Mouse (Mus musculus) urinary bladder, adult 2 months (tissue): Measurements from ENCODE around the gene Tgfbr3. TPM values are rescaled to one million over a fixed set of nuclear protein-coding genes. Genes with fewer than 3 reads are reported as not detected.

Source experiments
- DNase-seq: peaks from one replicate; pipeline ENCODE4 v3.0.0; 2022; ENCODE audit warnings: low spot score
- polyA plus RNA-seq: library from polyadenylated mRNA; depleted of rRNA; stranded (reverse); fragments of >200 nt; gene quantifications from 2 replicates; pipeline ENCODE4 v1.2.3, GENCODE M21; 2012

Gene Tgfbr3
- polyA plus RNA-seq, 1 experiment: 42.5 TPM

DNA sequence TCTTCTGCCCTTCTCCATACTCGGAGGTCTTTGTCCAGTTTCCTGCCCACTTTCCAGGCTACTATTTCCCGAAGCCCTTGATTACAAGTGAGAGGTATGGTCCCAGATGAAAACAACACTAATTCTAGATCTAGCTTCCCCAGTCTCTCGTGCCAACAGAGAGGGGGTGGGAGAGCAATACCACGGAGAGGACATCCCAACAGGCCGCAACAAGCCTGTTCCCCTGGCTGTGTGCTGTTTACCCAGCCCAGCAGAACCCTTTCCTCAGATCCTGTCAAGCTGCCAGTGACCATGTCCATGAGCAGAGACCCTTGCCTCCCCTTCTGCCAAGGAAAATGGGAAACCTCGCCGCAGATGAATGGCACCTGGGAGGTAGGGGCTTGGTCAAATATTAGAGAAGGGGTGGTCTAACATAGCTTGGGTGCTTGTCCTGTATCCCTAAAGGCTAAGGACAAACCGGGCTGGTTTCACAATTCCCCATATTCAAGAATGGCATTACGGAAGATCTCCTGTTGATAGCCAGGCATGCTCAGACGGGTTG, 77.5 kb downstream of the Tgfbr3 start:
- peak; percentile 54 for DNase-seq

DNA sequence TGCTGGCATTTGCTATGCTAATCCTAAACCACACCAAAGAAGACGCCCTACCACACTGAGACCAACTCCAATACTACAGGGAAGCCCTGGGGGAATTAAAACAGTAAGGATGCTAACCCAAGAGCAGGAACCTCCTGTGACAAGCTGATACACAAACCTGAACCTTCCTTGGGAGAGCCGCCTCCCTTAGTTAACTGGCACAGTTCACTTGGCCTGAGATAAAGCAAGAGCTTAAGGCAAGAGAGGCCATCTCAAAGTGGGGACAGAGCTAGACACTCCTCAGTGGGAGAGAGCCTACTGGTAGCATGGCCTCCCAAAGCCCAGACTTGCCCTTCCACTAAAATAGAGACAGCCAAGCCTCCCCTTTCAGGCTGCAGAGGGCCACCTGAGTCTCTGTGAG, 79.4 kb downstream of the Tgfbr3 start:
- DNase-seq: no peak

DNA sequence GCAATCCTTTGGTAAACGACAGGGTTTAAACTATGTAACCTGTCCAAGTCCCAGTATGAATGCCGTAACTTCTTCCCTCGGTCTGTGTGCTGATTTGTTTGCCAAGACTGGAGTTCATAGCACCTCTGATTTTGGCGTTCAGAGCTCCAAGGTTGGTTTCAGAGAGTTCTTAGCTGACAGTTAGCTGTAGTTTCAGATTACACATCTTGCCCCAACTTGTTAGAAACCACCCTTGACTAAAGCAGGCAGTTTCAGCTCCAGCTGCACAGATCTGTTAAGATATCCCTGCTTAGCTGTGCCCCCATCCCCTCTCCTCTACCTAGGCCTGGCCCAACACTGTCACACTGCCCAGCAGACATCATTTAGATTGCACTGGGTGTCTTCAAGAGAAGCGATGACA, 81.5 kb downstream of the Tgfbr3 start:
- DNase-seq: no peak

- DNase-seq: no peak
These were observed 85.1 kb downstream of the Tgfbr3 start for GRCm38 (mm10) chr5:107204306-107204705.

GRCm38 (mm10) chr5:107202801-107203559, 86.4 kb downstream of the Tgfbr3 start:
- no peak for DNase-seq

GRCm38 (mm10) chr5:107201509-107202182, 87.8 kb downstream of the Tgfbr3 start:
- no peak for DNase-seq

GRCm38 (mm10) chr5:107200853-107201341, 88.5 kb downstream of the Tgfbr3 start:
- no peak for DNase-seq

DNA sequence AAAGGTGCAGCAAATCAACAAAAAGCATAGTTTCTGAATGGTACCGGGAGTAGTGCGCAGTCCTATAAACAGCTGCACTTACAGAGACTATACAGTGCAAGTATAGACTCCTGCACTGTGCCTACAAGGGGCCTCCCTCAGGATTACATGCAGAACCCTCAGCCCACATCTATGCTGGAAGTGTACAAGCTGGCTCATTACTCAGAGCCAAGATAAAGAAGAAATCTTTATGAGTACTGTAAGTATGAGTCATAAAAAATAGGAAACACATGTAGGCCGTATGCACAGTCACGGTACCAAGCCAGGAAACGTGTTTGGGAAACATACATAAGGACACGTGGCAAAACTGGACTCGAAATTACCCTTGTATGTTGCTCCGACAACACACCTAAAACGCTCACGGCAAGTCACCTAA, 89.2 kb downstream of the Tgfbr3 start:
- DNase-seq: no peak

GRCm38 (mm10) chr5:107195751-107196395, 93.6 kb downstream of the Tgfbr3 start:
- no peak for DNase-seq

- no peak for DNase-seq
These were observed 96.3 kb downstream of the Tgfbr3 start for GRCm38 (mm10) chr5:107193160-107193559.

- DNase-seq: no peak
These were observed 97.1 kb downstream of the Tgfbr3 start for GRCm38 (mm10) chr5:107192372-107192771.

- no peak for DNase-seq
These were observed 100.9 kb downstream of the Tgfbr3 start for GRCm38 (mm10) chr5:107188551-107188950.

DNA sequence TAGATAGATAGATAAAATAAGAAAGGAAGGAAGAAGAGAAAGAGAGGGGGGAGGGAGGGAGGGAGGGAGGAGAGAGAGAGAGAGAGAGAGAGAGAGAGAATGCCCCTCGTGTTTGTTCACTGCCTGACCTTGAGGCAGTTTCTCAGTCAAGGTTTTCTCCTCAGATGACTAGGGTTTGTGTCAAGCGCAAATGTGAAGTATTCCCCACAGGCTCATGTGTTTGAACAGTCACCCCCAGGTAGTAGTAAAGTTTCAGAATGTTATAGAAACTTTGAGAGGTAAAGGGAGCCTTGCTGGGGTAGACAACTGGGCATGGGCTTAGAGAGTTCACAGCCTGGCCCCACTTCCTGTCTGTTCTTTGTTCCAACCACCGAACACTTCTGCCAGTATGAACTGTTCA, 103.2 kb downstream of the Tgfbr3 start:
- DNase-seq: no peak

GRCm38 (mm10) chr5:107184158-107184883, 105.1 kb downstream of the Tgfbr3 start:
- DNase-seq: no peak

DNA sequence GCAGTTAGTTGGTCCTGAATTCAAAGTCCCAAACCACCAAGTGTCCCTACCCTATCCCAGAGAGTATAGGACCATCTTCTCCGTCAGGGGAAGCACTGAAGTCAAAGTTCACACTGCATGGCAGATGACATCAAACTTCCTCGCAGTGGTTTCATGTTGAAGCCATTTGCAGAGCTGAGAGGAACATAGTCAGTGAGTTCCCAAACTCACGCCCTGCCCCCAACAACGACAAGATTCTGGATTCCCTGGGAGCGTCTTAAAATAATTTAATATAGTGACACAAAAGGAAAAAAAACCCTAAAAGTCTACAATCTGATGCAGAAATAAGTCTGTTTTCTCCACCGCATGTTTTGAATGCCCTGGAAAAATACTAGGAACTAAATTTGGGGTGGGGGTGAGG, 105.9 kb downstream of the Tgfbr3 start:
- DNase-seq: no peak

- DNase-seq: no peak
These were observed 106.7 kb downstream of the Tgfbr3 start for GRCm38 (mm10) chr5:107182721-107183120.

GRCm38 (mm10) chr5:107181820-107182219, 107.6 kb downstream of the Tgfbr3 start:
- DNase-seq: no peak

DNA sequence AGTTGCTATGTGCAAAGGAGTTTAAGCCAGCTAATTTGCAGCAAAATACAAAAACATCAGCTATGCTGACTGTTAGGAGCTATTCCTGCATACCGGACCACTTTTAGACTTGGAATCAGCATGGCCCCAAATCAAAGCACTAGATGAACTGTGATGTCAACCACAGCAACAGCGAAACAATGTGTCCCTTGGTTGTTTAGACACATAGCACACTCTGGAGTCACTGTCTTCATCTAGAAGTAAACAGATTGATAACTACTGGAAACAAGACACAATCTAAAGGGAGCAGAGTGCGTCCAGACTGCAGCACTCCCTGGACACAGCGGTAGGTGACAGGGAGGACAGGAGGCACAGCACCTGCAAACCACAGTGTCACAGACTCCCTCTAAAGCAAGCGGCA, 110.2 kb downstream of the Tgfbr3 start:
- no peak for DNase-seq

DNA sequence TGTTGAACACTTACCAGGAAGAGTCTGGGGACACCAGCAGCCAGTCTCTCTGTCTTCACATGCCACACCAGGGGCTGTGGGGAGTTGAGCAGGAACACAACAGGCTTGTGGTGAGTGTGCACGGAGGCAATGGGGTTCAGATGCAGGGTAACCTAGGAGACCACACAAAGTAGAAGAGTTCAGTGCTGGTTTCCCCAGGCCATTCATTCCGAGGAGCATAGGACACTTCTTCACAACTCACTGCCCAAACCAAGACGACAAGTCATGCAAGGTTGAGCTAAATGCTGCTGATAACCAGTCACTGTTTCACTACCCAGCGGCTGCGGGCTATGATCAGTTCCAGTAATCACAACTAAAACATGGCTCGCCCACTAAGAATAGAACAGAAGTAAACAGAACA, 111.6 kb downstream of the Tgfbr3 start:
- no peak for DNase-seq

DNA sequence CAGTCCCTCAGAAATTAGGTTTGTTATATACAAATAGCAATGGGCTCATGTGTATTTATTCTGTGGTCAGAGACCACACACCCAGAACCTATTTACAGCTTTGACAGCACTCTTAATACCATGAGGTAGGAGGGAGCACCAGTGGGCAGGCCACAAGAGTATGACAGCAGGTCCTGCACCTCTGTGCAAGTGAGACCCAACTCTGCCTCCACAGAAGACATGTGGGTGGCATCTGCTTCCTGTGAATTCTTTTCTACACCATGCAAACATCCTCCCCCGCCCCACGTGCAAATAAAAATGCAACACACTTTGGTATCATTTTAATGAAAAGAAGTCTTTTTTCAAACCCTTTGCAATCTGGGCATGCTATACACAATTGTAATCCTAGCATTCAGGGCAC, 112.2 kb downstream of the Tgfbr3 start:
- no peak for DNase-seq

DNA sequence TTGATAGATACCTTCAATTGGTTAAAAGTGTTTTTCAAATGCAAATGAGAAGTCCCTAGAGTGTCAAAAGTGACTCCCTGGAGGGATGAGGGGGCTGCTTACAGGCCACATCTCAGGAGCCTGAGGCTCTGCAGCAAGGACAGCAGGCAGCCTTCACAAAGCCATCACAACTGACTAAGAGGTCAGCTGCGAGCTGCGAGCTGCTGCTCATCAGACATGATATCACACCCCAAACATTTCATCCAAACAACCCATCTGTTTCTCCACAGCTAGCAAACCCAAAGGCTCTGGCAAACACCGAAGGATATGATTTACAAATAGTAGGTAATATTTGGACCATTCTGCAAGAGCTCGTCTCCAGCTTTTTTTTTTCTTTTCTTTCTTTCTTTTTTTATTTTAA, 112.6 kb downstream of the Tgfbr3 start:
- DNase-seq: no peak

DNA sequence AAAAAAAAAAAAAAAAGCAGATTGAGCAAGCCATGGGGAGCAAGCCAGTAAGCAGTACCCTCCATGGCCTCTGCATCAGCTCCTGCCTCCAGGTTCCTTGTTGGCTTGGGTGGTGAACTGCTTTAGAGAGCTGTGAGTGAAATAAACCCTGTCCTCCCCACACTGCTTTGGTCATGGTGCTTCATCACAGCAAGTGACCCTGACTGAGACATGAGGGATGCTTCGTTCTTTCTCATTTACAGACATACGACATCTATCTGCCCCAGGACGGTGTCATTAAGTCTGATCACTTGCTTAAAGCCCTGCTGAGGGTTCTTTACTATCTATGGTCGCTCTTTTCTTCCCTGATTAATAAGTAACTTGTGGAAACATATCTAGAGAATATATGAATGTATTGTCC, 113.2 kb downstream of the Tgfbr3 start:
- DNase-seq: no peak
